Mouse (Mus musculus) neural tube, embryonic 10.5 days (tissue): ENCODE results near the gene Gm15085.
"Not testable (repeated sequence)": the region's sequence is repeated elsewhere in the genome, so short reads cannot be mapped to it uniquely, and the experiment has no call there.

Source experiments
- DNase-seq: peaks from one replicate; pipeline ENCODE4 v3.0.0-alpha.2; 2017; ENCODE audit warnings: low spot score; ENCODE audit errors: extremely low spot score

The Gm15085 gene

GRCm38 (mm10) chrX:149447317-149447716 lies at the start of gene Gm15085:
Gm15085 (plus strand) TSS chrX:149447617.
- not testable (repeated sequence) for DNase-seq
